Mouse (Mus musculus) adrenal gland, postnatal 10 days (tissue): ENCODE results near the gene Plekhm2. TPM values are rescaled to one million over a fixed set of nuclear protein-coding genes. Genes with fewer than 3 reads are reported as not detected.
A peak's percentile ranks its signal among the peaks of the same experiment; 100 is the strongest.

ENCODE experiments used
- DNase-seq: peaks from one replicate; pipeline ENCODE4 v3.0.0; 2021; ENCODE audit warnings: mixed read lengths
- total RNA-seq, 2 experiments: library from RNA; stranded (reverse); gene quantifications; 2 replicates each; pipeline ENCODE4 v1.2.3; 2021

Gene Plekhm2
- total RNA-seq, 2 experiments from 2014 or later, result 37.6 to 42.2 TPM

GRCm38 (mm10) chr4:141605421-141605820 lies 59.3 kb downstream of the Plekhm2 start:
- no peak for DNase-seq

- peak; percentile 50 for DNase-seq
Measured at GRCm38 (mm10) chr4:141604493-141604892, 60.2 kb downstream of the Plekhm2 start.

- DNase-seq, result no peak
Measured at GRCm38 (mm10) chr4:141603921-141604320, 60.8 kb downstream of the Plekhm2 start.

GRCm38 (mm10) chr4:141602523-141603223 lies 62.0 kb downstream of the Plekhm2 start:
- DNase-seq, result no peak

GRCm38 (mm10) chr4:141601148-141601862 lies 63.4 kb downstream of the Plekhm2 start:
- peak; percentile 46 for DNase-seq

GRCm38 (mm10) chr4:141600364-141600763 lies 64.3 kb downstream of the Plekhm2 start:
- no peak for DNase-seq

GRCm38 (mm10) chr4:141599251-141600141 lies 65.2 kb downstream of the Plekhm2 start:
- DNase-seq, result peak; percentile 38

- no peak for DNase-seq
Measured at GRCm38 (mm10) chr4:141598894-141599250, 65.8 kb downstream of the Plekhm2 start.

GRCm38 (mm10) chr4:141598199-141598893 lies 66.4 kb downstream of the Plekhm2 start:
- no peak for DNase-seq

- DNase-seq, result no peak
Measured at GRCm38 (mm10) chr4:141596700-141597328, 67.9 kb downstream of the Plekhm2 start.

GRCm38 (mm10) chr4:141595605-141596268 lies 69.0 kb downstream of the Plekhm2 start:
- DNase-seq, result no peak

GRCm38 (mm10) chr4:141595138-141595537 lies 69.6 kb downstream of the Plekhm2 start:
- DNase-seq, result no peak

- peak; percentile 53 for DNase-seq
Measured at GRCm38 (mm10) chr4:141591547-141591946, 73.2 kb downstream of the Plekhm2 start.

GRCm38 (mm10) chr4:141583919-141584318 lies 80.8 kb downstream of the Plekhm2 start:
- no peak for DNase-seq

- DNase-seq, result no peak
Measured at GRCm38 (mm10) chr4:141581051-141581450, 83.6 kb downstream of the Plekhm2 start.

GRCm38 (mm10) chr4:141578833-141579232 lies 85.9 kb downstream of the Plekhm2 start:
- no peak for DNase-seq

GRCm38 (mm10) chr4:141576877-141577276 lies 87.8 kb downstream of the Plekhm2 start:
- DNase-seq, result no peak

- no peak for DNase-seq
Measured at GRCm38 (mm10) chr4:141576404-141576803, 88.3 kb downstream of the Plekhm2 start.
